Mouse (Mus musculus) hindbrain, embryonic 15.5 days (tissue): ENCODE results near the gene Fam198b. TPM values are rescaled to one million over a fixed set of nuclear protein-coding genes. Genes with fewer than 3 reads are reported as not detected.

ENCODE experiments used
- ATAC-seq: fragments of 200-750 bp; cut with Nextera tagmentation; 2 replicates; pipeline ENCODE4 v1.8.0; 2017; ENCODE audit warnings: low read depth, moderate number of reproducible peaks, moderate TSS enrichment; ENCODE audit not compliant: low FRiP score
- H3K27ac ChIP-seq: fragments of 300-500 bp; sonication (generic); replicated peaks from 2 replicates; pipeline ENCODE4 v1.5.1; 2015; ENCODE audit warnings: mild to moderate bottlenecking, inconsistent platforms
- H3K27me3 ChIP-seq: fragments of 300-500 bp; sonication (generic); 2 replicates; pipeline ENCODE4 v1.6.1; 2015; ENCODE audit warnings: control low read depth, inconsistent platforms
- H3K36me3 ChIP-seq: fragments of 300-500 bp; sonication (generic); 2 replicates; pipeline ENCODE4 v1.6.1; 2015; ENCODE audit warnings: control low read depth, inconsistent platforms
- H3K4me1 ChIP-seq: fragments of 300-500 bp; sonication (generic); replicated peaks from 2 replicates; pipeline ENCODE4 v1.6.1; 2015; ENCODE audit warnings: control low read depth, inconsistent platforms
- H3K4me2 ChIP-seq: fragments of 300-500 bp; sonication (generic); 2 replicates; pipeline ENCODE4 v1.6.1; 2015; ENCODE audit warnings: moderate library complexity, mild to moderate bottlenecking, inconsistent platforms
- H3K4me3 ChIP-seq: fragments of 300-500 bp; sonication (generic); 2 replicates; pipeline ENCODE4 v1.5.1; 2015; ENCODE audit warnings: mild to moderate bottlenecking, inconsistent platforms
- H3K9ac ChIP-seq: fragments of 300-500 bp; sonication (generic); 2 replicates; pipeline ENCODE4 v1.6.1; 2015; ENCODE audit warnings: inconsistent platforms
- H3K9me3 ChIP-seq: fragments of 300-500 bp; sonication (generic); 2 replicates; pipeline ENCODE4 v1.6.1; 2016; ENCODE audit warnings: control low read depth, inconsistent platforms
- WGBS: fragments of 180-500 bp; shearing (Covaris S2); methylation state at CpG from one replicate; pipeline ENCODE4 v1.1.7; 2015; 5-methylcytosine and 5-hydroxymethylcytosine counted together
- polyA plus RNA-seq: library from polyadenylated mRNA; unstranded; fragments of >200 nt; fragmentation: Nextera tagmentation; extraction: Ambion mirVana; gene quantifications from 2 replicates; pipeline ENCODE4 v1.2.1, GENCODE M21; 2015

The Fam198b gene
- polyA plus RNA-seq, 1 experiment from 2014 or later, result 3.3 TPM

DNA sequence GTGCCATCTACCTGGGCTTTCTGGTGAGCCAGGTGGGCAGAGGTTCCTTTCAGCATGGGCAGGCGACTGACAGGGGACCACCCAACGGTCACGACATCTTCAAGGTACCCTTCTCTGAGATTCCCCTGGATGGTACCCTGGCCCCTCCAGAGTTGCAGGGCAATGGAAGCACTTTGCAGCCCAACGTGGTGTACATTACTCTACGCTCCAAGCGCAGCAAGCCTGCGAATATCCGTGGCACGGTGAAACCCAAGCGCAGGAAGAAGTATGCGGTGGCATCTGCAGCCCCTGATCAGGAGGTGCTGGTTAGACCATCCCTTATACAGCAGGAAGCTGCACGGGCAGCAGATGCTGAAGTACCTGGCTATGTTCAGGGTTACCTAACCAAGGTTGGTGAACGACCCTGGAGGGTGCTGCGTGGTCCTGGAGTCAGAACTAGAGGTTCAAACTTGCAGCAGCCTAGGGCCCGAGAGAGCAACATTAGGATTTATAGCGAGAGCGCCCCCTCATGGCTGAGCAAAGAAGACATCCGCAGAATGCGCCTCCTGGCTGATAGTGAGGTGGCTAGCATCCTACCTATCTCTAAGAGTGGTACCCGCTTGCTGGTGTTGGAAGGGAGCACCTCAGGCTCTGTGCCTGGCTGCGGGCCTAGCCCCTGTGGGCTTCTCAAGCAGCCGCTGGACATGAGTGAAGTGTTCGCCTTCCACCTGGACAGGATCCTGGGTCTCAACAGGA, 2.2 kb downstream of the Fam198b start:
- H3K4me3 ChIP-seq, result peak overlapping the region; percentile 2; the same call in 1 of the 2 replicates
- H3K27me3 ChIP-seq, result no peaks in the 10 kb centered on the region
- H3K4me1 ChIP-seq, result peaks cover 12% of the 10 kb centered on the region; the same call in 1 of the 2 replicates
- H3K9me3 ChIP-seq, result no peaks in the 10 kb centered on the region
- H3K4me2 ChIP-seq, result peak overlapping the region; percentile 33
- no peak overlapping the region for H3K9ac ChIP-seq
- 89% methylated on average over 23 of the region's 23 CpGs for WGBS
- H3K36me3 ChIP-seq, result no peaks in the 10 kb centered on the region
- H3K27ac ChIP-seq, result peak overlapping the region; percentile 29; the same call in 1 of the 2 replicates
- peak; percentile 55; the same call in 1 of the 2 replicates for ATAC-seq

DNA sequence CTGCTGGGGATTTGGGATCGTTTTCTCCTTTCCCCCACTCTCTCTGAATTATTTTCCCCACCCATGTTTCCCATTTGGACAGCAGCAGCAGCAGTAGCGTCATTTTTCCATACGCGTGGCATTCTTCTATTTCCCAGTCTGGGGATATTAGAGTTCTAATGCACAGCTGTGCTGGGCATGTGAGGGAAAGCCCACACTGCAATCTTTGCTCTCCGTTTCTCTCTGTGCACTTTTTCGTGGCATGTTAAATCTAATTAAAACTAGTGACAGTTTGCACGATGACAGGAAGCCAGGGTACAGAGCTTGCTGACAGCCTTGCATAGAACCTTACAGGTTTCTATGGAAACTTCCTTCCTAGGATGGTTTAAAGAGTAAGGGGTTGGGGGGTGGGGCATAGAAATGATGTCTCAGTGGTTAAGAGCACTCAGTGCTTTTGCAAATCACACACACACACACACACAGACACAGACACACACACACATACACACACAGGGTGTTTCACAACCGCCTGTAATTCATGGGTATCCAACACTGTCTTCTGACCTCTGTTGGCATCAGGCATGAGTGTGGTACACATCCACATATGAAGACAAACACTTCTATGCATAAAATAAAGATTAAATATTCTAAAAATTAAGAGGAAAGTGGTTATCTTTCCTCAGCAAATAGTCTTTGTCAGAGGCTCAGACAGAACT, 3.0 kb downstream of the Fam198b start:
- H3K4me3 ChIP-seq, result no peak overlapping the region
- H3K9me3 ChIP-seq, result no peaks in the 10 kb centered on the region
- H3K27me3 ChIP-seq, result no peaks in the 10 kb centered on the region
- WGBS, result 48% methylated on average over 8 of the region's 8 CpGs
- H3K4me1 ChIP-seq, result peaks cover 12% of the 10 kb centered on the region; the same call in 1 of the 2 replicates
- peak; percentile 63; the same call in 1 of the 2 replicates for ATAC-seq
- peak overlapping the region; percentile 1; the same call in 1 of the 2 replicates for H3K4me2 ChIP-seq
- H3K36me3 ChIP-seq, result no peaks in the 10 kb centered on the region
- H3K27ac ChIP-seq, result peak overlapping the region; percentile 29; the same call in 1 of the 2 replicates
- no peak overlapping the region for H3K9ac ChIP-seq

DNA sequence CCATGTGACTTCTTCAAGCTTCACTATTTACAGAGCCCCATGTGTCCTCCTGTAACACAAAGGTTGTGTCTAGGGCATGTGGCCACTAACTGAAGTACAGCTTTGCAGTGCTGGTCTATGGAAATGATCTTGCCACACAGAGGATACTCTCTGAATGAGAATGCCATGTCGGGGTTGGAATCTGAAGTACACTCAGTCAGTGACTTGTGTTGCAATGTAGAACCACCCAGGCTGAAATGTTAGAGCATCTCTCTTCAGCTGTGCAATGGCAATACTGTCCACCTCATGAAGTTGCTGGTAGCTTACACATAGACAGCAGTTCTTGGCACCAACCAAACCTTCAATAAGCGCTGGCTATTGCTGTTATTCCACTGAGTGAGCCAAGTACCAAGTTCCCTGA, 3.6 kb downstream of the Fam198b start:
- ATAC-seq, result peak; percentile 23; the same call in 1 of the 2 replicates
- Histone ChIP-seq H3K4me1 (peaks cover 12% of the 10 kb centered on the region; the same call in 1 of the 2 replicates), H3K36me3 (no peaks in the 10 kb centered on the region), H3K4me2 (no peak overlapping the region), H3K9me3 (no peaks in the 10 kb centered on the region), H3K4me3 (no peak overlapping the region), H3K27ac (no peak overlapping the region), H3K27me3 (no peaks in the 10 kb centered on the region), H3K9ac (no peak overlapping the region)
- 83% methylated on average over 2 of the region's 2 CpGs for WGBS

DNA sequence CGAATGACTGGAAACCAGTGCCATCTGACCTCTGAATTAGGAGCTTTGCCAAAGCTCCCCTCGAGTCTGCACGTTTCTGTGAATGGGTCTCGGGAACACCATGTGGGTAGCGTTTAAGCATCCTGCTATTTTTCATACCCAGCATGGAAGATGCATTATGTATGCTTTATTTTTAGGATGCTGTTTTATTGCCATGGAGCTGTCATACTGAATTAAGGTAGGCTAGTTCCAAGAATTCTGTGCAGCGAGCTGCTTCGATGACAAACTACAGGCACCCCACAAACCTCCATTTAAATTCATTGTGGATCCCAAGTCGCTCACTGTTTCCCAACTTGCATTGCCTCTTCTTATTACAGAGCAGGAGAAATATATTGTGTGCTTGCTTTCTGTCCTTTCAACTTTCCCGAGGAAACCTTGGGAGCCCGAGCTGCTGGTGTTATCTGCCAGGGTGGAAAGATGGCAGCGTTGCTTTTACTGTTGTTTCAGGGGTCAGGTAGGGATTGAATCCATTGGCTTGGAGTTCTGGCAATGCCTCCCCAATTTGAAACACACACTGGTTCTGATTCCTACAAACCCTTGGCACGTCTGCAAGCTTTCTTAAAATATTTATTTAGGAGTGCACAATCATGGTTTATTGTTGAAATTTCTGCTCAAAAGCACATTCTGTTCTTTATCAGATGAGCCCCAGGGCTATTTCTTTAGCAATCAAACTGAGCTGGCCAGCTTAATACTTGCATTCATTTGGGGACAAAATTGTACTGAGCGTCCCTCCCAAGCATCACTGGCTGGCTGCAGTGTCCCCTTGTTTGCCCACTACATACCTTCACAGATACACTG, 13.4 kb downstream of the Fam198b start:
- Histone ChIP-seq H3K27ac (0 out of 2 replicates have a peak overlapping the region, but pooled peaks have one; percentile 27), H3K27me3 (no peaks in the 10 kb centered on the region), H3K4me2 (no peak overlapping the region), H3K4me3 (no peak overlapping the region), H3K9ac (no peak overlapping the region), H3K36me3 (no peaks in the 10 kb centered on the region), H3K4me1 (peaks cover 11% of the 10 kb centered on the region), H3K9me3 (no peaks in the 10 kb centered on the region)
- ATAC-seq, result peak; percentile 38
- 45% methylated on average over 13 of the region's 13 CpGs for WGBS

DNA sequence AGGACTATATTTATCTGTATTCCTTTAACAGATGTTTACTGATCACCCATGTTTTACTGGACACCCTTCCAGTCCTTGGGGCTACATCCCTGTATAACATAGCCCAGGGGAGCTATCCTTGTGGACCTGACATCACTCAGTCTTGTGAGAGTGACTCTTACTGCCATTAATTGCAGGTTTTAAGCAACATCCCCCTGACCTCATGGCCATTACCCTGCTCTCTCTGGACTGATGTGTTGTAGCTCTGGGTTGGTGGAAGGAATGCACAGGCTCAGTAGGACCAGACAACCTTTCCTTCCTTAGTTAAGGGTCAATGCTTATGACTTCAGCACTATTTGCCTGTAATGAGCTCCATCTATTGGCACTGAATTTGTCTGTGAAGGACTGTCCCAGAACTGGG, 14.2 kb downstream of the Fam198b start:
- H3K36me3 ChIP-seq, result no peaks in the 10 kb centered on the region

DNA sequence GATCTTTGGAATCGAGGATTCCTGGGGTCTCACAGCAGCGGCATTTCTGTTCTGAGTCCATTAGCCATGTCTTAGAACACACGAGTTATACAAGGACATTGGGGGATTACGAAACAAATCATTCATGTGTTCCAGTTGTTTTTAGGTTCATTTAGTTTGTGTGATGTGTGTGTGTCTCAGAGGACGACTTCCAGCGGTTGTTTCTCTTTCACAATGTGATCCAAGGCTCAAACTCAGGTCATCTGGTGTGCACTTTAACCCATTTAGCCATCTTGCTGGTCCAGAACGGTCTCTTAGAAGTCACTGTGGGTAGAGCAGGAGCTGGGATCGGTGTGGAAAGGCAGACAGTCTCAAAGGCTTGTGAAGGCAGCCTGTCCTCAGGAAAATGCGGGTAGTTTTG, 15.6 kb downstream of the Fam198b start:
- WGBS, result 90% methylated on average over 9 of the region's 9 CpGs
- Histone ChIP-seq H3K9ac (no peak overlapping the region), H3K4me3 (no peak overlapping the region), H3K9me3 (no peaks in the 10 kb centered on the region), H3K4me1 (peaks cover 17% of the 10 kb centered on the region), H3K36me3 (no peaks in the 10 kb centered on the region), H3K27ac (no peak overlapping the region), H3K4me2 (no peak overlapping the region), H3K27me3 (no peaks in the 10 kb centered on the region)
- ATAC-seq, result no peak

More for the DNA sequence above, 14.2 kb downstream of the Fam198b start:
- Histone ChIP-seq H3K4me1 (peaks cover 11% of the 10 kb centered on the region), H3K27me3 (no peaks in the 10 kb centered on the region), H3K9ac (no peak overlapping the region), H3K4me2 (no peak overlapping the region), H3K27ac (no peak overlapping the region), H3K9me3 (no peaks in the 10 kb centered on the region), H3K4me3 (no peak overlapping the region)
- peak; percentile 11; the same call in 1 of the 2 replicates for ATAC-seq

DNA sequence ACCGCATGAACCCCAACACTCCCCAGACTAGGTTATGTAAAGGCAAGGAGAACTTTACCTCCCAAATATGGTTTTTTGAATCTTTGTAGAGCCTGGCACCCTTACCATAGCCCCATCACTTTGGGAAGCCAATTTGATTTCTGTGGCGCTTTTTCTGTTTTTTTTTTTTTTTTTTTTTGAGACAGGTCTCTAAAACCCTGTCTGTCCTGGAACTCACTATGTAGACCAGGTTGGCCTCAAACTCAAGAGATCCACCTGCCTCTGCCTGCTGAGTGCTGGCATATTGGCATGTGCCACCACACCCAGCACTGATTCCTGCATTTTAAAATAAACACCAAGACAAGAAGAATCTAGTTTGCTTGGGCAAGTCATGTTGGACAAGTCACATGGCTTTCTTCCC, 16.2 kb downstream of the Fam198b start:
- H3K27me3 ChIP-seq, result no peaks in the 10 kb centered on the region
- no peak for ATAC-seq
- H3K9ac ChIP-seq, result no peak overlapping the region
- H3K4me3 ChIP-seq, result no peak overlapping the region
- H3K27ac ChIP-seq, result no peak overlapping the region
- H3K36me3 ChIP-seq, result no peaks in the 10 kb centered on the region
- 94% methylated on average over 2 of the region's 2 CpGs for WGBS
- H3K4me2 ChIP-seq, result no peak overlapping the region
- H3K4me1 ChIP-seq, result peaks cover 17% of the 10 kb centered on the region
- no peaks in the 10 kb centered on the region for H3K9me3 ChIP-seq

DNA sequence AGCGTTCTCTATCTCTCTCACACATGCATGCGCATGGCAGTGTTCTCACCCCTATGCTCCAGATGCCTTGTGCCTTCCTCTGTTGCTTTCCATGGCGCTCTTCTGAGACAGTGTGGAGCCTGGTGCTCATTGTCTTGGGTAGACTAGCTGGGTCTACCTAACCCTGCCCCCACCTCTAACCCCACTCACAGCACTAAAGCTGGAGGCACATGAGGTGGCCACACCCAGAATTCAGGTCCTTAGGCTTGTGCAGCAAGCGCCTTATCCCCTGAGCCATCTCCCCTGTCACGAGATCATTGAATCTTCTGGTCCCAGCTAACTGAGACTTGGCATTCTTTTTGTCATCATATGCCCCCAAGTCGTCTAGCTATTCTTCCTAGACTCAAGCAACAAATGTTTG, 17.0 kb downstream of the Fam198b start:
- no peak overlapping the region for H3K4me2 ChIP-seq
- no peaks in the 10 kb centered on the region for H3K9me3 ChIP-seq
- no peaks in the 10 kb centered on the region for H3K36me3 ChIP-seq
- WGBS, result 91% methylated on average over 6 of the region's 6 CpGs
- no peak overlapping the region for H3K27ac ChIP-seq
- no peak overlapping the region for H3K4me3 ChIP-seq
- ATAC-seq, result no peak
- peaks cover 17% of the 10 kb centered on the region for H3K4me1 ChIP-seq
- no peak overlapping the region for H3K9ac ChIP-seq
- H3K27me3 ChIP-seq, result no peaks in the 10 kb centered on the region

DNA sequence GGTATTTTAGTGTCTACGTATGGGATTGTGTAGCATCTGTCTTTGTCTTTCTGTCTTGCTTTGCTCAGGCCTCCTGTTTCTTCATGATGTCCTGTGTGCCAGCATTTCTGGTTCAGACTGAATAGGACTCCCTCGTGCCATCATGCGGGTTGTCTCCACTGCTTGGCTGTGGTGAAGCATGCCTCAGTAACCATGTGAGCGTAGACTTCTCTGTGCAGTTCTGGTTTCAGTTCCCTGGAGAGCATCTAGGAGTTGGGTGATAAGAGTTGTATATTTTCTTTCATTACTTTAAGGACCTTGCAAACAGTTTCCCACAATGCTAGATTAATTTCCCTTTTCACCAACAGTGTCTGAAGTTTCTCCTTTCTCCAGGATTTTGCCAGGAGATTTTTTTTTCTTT, 17.4 kb downstream of the Fam198b start:
- Histone ChIP-seq H3K27ac (no peak overlapping the region), H3K4me3 (no peak overlapping the region), H3K4me1 (peaks cover 17% of the 10 kb centered on the region), H3K9ac (no peak overlapping the region), H3K27me3 (no peaks in the 10 kb centered on the region), H3K36me3 (no peaks in the 10 kb centered on the region), H3K4me2 (no peak overlapping the region), H3K9me3 (no peaks in the 10 kb centered on the region)
- no peak for ATAC-seq
- 94% methylated on average over 4 of the region's 4 CpGs for WGBS

DNA sequence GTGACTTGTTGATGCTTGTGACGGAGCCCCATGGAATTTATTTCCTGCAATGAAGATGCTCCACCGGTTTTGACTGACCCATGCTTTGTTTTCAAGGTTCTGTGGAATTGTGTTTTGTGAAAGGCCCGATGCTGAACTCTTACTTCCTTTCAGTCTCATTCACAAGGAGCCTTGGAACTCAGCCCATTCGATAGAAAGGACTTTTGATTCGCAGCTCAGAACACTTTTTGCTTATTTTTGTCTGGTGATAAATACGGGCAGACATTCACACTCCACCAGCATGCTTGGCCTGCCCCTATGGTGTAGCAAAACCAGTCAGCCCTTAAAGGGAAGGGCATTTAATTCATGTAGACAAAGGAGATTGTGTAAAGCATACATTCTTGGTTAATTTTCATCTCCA, 19.5 kb downstream of the Fam198b start:
- H3K27ac ChIP-seq, result peak overlapping the region; percentile 40
- no peak overlapping the region for H3K4me2 ChIP-seq
- no peak overlapping the region for H3K9ac ChIP-seq
- H3K4me3 ChIP-seq, result no peak overlapping the region
- no peaks in the 10 kb centered on the region for H3K36me3 ChIP-seq
- peaks cover 7% of the 10 kb centered on the region for H3K4me1 ChIP-seq
- no peaks in the 10 kb centered on the region for H3K27me3 ChIP-seq
- peak; percentile 71; the same call in 1 of the 2 replicates for ATAC-seq
- 19% methylated on average over 6 of the region's 6 CpGs for WGBS
- no peaks in the 10 kb centered on the region for H3K9me3 ChIP-seq

DNA sequence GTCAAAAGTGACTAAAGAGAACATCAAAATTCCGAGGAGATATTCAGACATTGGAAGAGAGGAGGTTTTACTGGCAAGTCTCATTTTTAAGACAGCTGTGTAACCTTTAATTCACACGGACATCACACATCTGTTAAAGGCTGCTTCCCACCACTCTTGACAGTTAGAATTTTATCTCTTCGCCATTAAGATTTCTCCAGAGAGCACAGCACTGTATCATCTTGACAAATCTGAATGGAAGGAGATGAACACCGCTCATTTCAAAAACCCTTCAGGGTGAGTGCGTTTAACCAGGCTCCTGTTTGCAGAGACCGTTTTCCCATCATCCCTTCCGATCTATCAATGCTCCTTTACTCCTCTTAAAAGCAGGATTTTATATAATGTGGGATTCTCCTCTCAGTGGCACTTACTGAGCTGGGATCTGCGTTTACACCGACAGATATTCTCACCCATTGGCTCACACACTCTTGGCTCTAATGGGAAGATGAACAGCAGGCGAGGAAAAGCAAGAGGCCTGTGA, 20.0 kb downstream of the Fam198b start:
- peak; percentile 36; the same call in 1 of the 2 replicates for ATAC-seq
- H3K27ac ChIP-seq, result peak overlapping the region; percentile 40

More for the DNA sequence above, 20.0 kb downstream of the Fam198b start:
- 50% methylated on average over 10 of the region's 10 CpGs for WGBS
- Histone ChIP-seq H3K4me1 (peaks cover 7% of the 10 kb centered on the region), H3K9me3 (no peaks in the 10 kb centered on the region), H3K4me3 (no peak overlapping the region), H3K36me3 (no peaks in the 10 kb centered on the region), H3K4me2 (peak overlapping the region; percentile 4; the same call in 1 of the 2 replicates), H3K9ac (no peak overlapping the region), H3K27me3 (no peaks in the 10 kb centered on the region)
